Mouse (Mus musculus): ENCODE results near the gene Rpl29. TPM values are rescaled to one million over a fixed set of nuclear protein-coding genes. Genes with fewer than 3 reads are reported as not detected.

Gene Rpl29
- polyA plus RNA-seq (2015; fragmentation: Nextera tagmentation; extraction: Ambion mirVana): 805 and 852 TPM in 2 replicates

GRCm38 (mm10) chr9:106429221-106430014, at the start of gene Rpl29:
TSS of gene Rpl29 (plus strand) at chr9:106429454.

DNA sequence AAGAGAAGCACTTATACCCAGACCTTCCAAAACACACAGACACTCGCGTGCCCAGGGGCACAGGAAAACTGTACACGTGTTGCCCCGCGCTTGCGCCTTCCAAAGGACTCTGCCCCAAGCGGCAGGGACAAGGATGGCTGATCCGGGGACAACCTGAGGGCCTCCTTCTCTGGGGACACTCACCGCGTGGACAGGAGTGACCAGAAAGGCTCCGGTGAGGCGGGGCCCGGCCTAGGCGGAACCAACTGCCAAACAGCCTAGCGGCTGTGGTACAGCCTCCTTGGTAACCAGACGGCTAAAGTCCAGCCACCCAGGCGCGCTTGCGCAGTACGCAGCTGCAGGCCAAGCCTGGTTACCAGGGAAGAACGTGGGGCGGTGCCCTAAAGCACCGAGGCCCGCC, 18.1 kb downstream of the Rpl29 start, which contains the start of the genes Abhd14b and Abhd14a:
Gene Abhd14b (plus strand): TSS at position 112 of the 400 bp plus-strand sequence.
Gene Abhd14a (minus strand): TSS at position 331 of the 400 bp plus-strand sequence.

GRCm38 (mm10) chr9:106453271-106454070, 24.2 kb downstream of the Rpl29 start, which contains the start of gene Pcbp4:
TSS of gene Pcbp4 (plus strand) at chr9:106453291.

GRCm38 (mm10) chr9:106465571-106466200, 36.4 kb downstream of the Rpl29 start, which contains the start of gene Gpr62:
TSS of gene Gpr62 (minus strand) at chr9:106465938.

DNA sequence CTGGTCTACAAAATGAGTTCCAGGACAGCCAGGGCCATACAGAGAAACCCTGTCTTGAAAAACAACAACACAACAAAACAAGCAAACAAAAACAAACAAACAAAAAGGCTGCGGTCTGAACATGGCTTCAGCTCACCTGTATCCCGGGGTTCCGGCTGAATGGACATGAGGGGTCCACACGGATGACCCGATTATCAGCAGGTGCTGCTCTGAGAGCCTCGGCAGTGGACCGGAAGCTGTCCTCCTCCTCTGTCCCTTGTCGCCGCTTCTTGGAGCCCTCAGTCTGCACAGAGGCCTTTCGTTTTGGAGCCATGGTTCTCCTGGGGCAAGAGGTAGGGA, 46.4 kb downstream of the Rpl29 start, which contains the start of gene Rrp9:
Gene Rrp9 (plus strand): TSS at position 301 of the 339 bp plus-strand sequence.

DNA sequence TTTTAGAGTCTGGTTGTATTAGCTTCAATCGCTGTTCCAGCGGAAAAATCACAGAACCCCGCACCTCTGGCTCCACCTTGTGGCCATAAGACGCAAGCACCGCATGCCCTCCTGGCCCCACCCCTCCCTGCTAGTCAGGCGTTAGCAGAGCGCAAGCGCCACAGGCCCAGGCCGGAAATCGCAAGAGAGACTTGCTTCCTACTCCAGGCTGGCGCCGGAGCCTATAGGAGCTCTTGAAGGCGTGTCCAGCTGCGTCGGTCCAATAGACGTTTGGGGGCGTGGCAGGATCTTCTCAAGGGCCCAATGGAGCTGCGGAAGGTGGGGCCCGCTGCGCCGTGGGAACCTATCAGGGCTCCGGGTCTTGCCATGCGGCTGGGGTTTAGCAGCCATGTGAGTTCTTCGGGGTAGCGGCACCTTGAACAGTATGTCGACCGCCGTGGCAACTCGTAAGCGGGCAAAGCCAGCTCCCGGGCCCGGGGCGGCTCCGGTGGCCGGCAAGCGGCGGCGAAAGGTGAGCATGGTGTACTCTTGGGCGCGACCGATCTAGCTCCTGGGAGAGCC, 47.8 kb downstream of the Rpl29 start, which contains the start of gene Parp3:
Gene Parp3 (minus strand): TSS at position 26 of the 561 bp plus-strand sequence.

Other genes starting within 250 kb of the Rpl29 start
- 23.2 and 34.1 TPM in 2 replicates for gene Ppm1m, start 229.7 kb upstream of the Rpl29 start, polyA plus RNA-seq (2015; fragmentation: Nextera tagmentation; extraction: Ambion mirVana)
- 41.6 and 51.7 TPM in 2 replicates for gene Twf2, start 226.3 kb upstream of the Rpl29 start, polyA plus RNA-seq (2015; fragmentation: Nextera tagmentation; extraction: Ambion mirVana)
- gene Tlr9, start 206.9 kb upstream of the Rpl29 start, polyA plus RNA-seq (2015; fragmentation: Nextera tagmentation; extraction: Ambion mirVana): 0.29 and 0.41 TPM in 2 replicates
- 64.1 and 89.0 TPM in 2 replicates for gene Alas1, start 180.8 kb upstream of the Rpl29 start, polyA plus RNA-seq (2015; fragmentation: Nextera tagmentation; extraction: Ambion mirVana)
- gene Poc1a, start 148.4 kb upstream of the Rpl29 start, polyA plus RNA-seq (2015; fragmentation: Nextera tagmentation; extraction: Ambion mirVana): 29.8 TPM in 2 replicates
- 9.0 and 11.9 TPM in 2 replicates for gene Dusp7, start 60.8 kb upstream of the Rpl29 start, polyA plus RNA-seq (2015; fragmentation: Nextera tagmentation; extraction: Ambion mirVana)
- gene Acy1, start 8.9 kb downstream of the Rpl29 start, polyA plus RNA-seq (2015; fragmentation: Nextera tagmentation; extraction: Ambion mirVana): 10.7 and 12.2 TPM in 2 replicates
- gene Abhd14b, start 18.0 kb downstream of the Rpl29 start, polyA plus RNA-seq (2015; fragmentation: Nextera tagmentation; extraction: Ambion mirVana): 2.9 and 4.4 TPM in 2 replicates
- 17.5 and 19.9 TPM in 2 replicates for gene Abhd14a, start 18.2 kb downstream of the Rpl29 start, polyA plus RNA-seq (2015; fragmentation: Nextera tagmentation; extraction: Ambion mirVana)
- gene Pcbp4, start 23.8 kb downstream of the Rpl29 start, polyA plus RNA-seq (2015; fragmentation: Nextera tagmentation; extraction: Ambion mirVana): 3.9 and 7.1 TPM in 2 replicates
- gene Gpr62, start 36.5 kb downstream of the Rpl29 start, polyA plus RNA-seq (2015; fragmentation: Nextera tagmentation; extraction: Ambion mirVana): 0.17 TPM in 1 of 2 replicates, not detected in the other
- gene Rrp9, start 46.5 kb downstream of the Rpl29 start, polyA plus RNA-seq (2015; fragmentation: Nextera tagmentation; extraction: Ambion mirVana): 29.7 and 32.9 TPM in 2 replicates
- gene Parp3, start 47.5 kb downstream of the Rpl29 start, polyA plus RNA-seq (2015; fragmentation: Nextera tagmentation; extraction: Ambion mirVana): 3.2 and 4.3 TPM in 2 replicates
- gene Iqcf1, start 70.5 kb downstream of the Rpl29 start, polyA plus RNA-seq (2015; fragmentation: Nextera tagmentation; extraction: Ambion mirVana): not detected in 2 replicates
- not detected in 2 replicates for gene Iqcf5, start 85.1 kb downstream of the Rpl29 start, polyA plus RNA-seq (2015; fragmentation: Nextera tagmentation; extraction: Ambion mirVana)
- not detected in 2 replicates for gene Iqcf3, start 132.2 kb downstream of the Rpl29 start, polyA plus RNA-seq (2015; fragmentation: Nextera tagmentation; extraction: Ambion mirVana)
- not detected in 2 replicates for gene Iqcf4, start 141.5 kb downstream of the Rpl29 start, polyA plus RNA-seq (2015; fragmentation: Nextera tagmentation; extraction: Ambion mirVana)
- not detected in 2 replicates for gene Iqcf6, start 197.1 kb downstream of the Rpl29 start, polyA plus RNA-seq (2015; fragmentation: Nextera tagmentation; extraction: Ambion mirVana)
- gene Grm2, start 226.6 kb downstream of the Rpl29 start, polyA plus RNA-seq (2015; fragmentation: Nextera tagmentation; extraction: Ambion mirVana): not detected in 2 replicates

Data from spleen, postnatal 0 days (tissue).